ENCODE assay signal across 10 mouse cellular contexts in the genomic region with DNA sequence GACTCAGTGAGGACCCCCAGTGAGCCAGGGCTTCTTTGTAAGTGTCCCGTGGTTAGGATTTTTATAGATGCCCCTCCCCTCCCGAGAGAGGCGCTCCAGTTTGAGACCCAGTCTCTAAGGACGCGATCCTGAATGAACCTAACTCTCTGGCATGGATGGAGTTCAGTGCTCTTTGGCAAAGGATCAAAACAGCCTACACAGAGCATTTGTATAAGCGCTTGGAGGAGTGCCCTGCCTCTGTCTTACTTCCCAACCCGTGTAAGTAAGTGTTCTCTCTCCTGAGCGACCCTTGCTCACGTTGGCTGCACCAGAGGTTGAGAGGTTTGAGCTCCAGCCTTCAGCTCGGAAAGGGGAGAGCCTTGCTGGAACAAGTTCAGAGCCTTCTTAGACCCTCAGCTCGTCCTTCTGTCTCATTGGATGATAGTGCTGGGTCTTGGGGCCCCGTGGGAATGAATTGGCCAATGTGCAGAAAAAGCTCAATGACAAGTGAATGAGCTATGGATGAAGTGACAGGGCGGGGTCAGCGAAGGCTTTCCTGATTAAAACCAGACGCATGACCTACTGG. TPM values are rescaled to one million over a fixed set of nuclear protein-coding genes. Genes with fewer than 3 reads are reported as not detected.
A peak's percentile ranks its signal among the peaks of the same experiment; 100 is the strongest.
DNase-seq lines count a peak whose midpoint lies in the region; ATAC-seq and TF ChIP-seq lines count a peak whose summit lies in the region.
"Had no signal": no experiment of that assay in that cellular context is flagged by ENCODE, and none has a peak within 500 bp of the region (broad histone marks: within the 10 kb centered on the region; RNA-seq: fewer than 3 reads in every experiment).

No protein-coding gene starts in this region.

- H3K36me3 ChIP-seq in midbrain, postnatal 0 days (ENCODE audit: insufficient read depth, low read length) = no peaks in the 10 kb centered on the region
- no peaks in the 10 kb centered on the region for H3K36me3 ChIP-seq in midbrain, embryonic 16.5 days (ENCODE audit: control insufficient read depth, insufficient read depth, low read length)
- no peaks in the 10 kb centered on the region for H3K36me3 ChIP-seq in kidney, postnatal 0 days (ENCODE audit: insufficient read depth, low read length)
- H3K36me3 ChIP-seq in stomach, embryonic 15.5 days = no peaks in the 10 kb centered on the region
- H3K36me3 ChIP-seq in forebrain, embryonic 15.5 days = no peaks in the 10 kb centered on the region
- H3K36me3 ChIP-seq: forebrain, embryonic 12.5 days had no signal

- no peaks in the 10 kb centered on the region for H3K9me3 ChIP-seq in midbrain, postnatal 0 days (ENCODE audit: low read length)
- H3K9me3 ChIP-seq in midbrain, embryonic 16.5 days (replicated peaks; ENCODE audit: control insufficient read depth, low read length, poor library complexity, severe bottlenecking) = no peaks in the 10 kb centered on the region; the same call in 1 of the 2 replicates
- H3K9me3 ChIP-seq in kidney, postnatal 0 days (replicated peaks; ENCODE audit: low read length) = no peaks in the 10 kb centered on the region; the same call in 1 of the 2 replicates
- no peaks in the 10 kb centered on the region for H3K9me3 ChIP-seq in stomach, embryonic 15.5 days
- no peaks in the 10 kb centered on the region for H3K9me3 ChIP-seq in forebrain, embryonic 15.5 days
- H3K9me3 ChIP-seq: forebrain, embryonic 12.5 days; liver, embryonic 13.5 days had no signal

- ATAC-seq in midbrain, postnatal 0 days (ENCODE audit: low FRiP score) = no peak
- no peak; the same call in 1 of the 2 replicates for ATAC-seq in midbrain, embryonic 16.5 days
- ATAC-seq in kidney, postnatal 0 days (replicated peaks; ENCODE audit: low FRiP score, low read depth) = no peak
- peak; percentile 39; the same call in 1 of the 2 replicates for ATAC-seq in stomach, embryonic 15.5 days (ENCODE audit: insufficient read depth, low FRiP score, low read depth)
- no peak for ATAC-seq in forebrain, embryonic 15.5 days (replicated peaks)

- TF ChIP-seq CTCF in midbrain, postnatal 0 days (IDR thresholded peaks at IDR 0.05) = no peak
- TF ChIP-seq CTCF in kidney, postnatal 0 days (IDR thresholded peaks at IDR 0.05; ENCODE audit: low read depth) = no peak

- H3K4me2 ChIP-seq in midbrain, postnatal 0 days (ENCODE audit: low read depth, low read length, poor library complexity, severe bottlenecking) = no peak overlapping the region
- no peak overlapping the region for H3K4me2 ChIP-seq in midbrain, embryonic 16.5 days (ENCODE audit: low read length)
- H3K4me2 ChIP-seq in kidney, postnatal 0 days (ENCODE audit: low read length) = no peak overlapping the region
- no peak overlapping the region for H3K4me2 ChIP-seq in stomach, embryonic 15.5 days
- H3K4me2 ChIP-seq in forebrain, embryonic 15.5 days (replicated peaks) = no peak overlapping the region
- H3K4me2 ChIP-seq: forebrain, embryonic 12.5 days; liver, embryonic 13.5 days had no signal

- WGBS in midbrain, postnatal 0 days = 76% methylated on average over 15 of the region's 15 CpGs
- 78% methylated on average over 15 of the region's 15 CpGs for WGBS in midbrain, embryonic 16.5 days
- 68% methylated on average over 15 of the region's 15 CpGs for WGBS in kidney, postnatal 0 days
- WGBS in stomach, embryonic 15.5 days = 78% methylated on average over 15 of the region's 15 CpGs
- 67% methylated on average over 15 of the region's 15 CpGs for WGBS in forebrain, embryonic 15.5 days

- no peaks in the 10 kb centered on the region for H3K27me3 ChIP-seq in midbrain, postnatal 0 days (ENCODE audit: insufficient read depth, low read length)
- H3K27me3 ChIP-seq in midbrain, embryonic 16.5 days (ENCODE audit: control insufficient read depth, insufficient read depth, low read depth, low read length) = no peaks in the 10 kb centered on the region
- H3K27me3 ChIP-seq in kidney, postnatal 0 days (ENCODE audit: insufficient read depth, low read length) = no peaks in the 10 kb centered on the region
- no peaks in the 10 kb centered on the region for H3K27me3 ChIP-seq in stomach, embryonic 15.5 days (replicated peaks)
- H3K27me3 ChIP-seq in forebrain, embryonic 15.5 days = no peaks in the 10 kb centered on the region
- H3K27me3 ChIP-seq: forebrain, embryonic 12.5 days; liver, embryonic 13.5 days had no signal

- H3K4me1 ChIP-seq in midbrain, postnatal 0 days (ENCODE audit: insufficient read depth, low read length) = no peaks in the 10 kb centered on the region
- H3K4me1 ChIP-seq in midbrain, embryonic 16.5 days (ENCODE audit: control insufficient read depth, insufficient read depth, low read length) = no peaks in the 10 kb centered on the region
- no peaks in the 10 kb centered on the region for H3K4me1 ChIP-seq in kidney, postnatal 0 days (replicated peaks; ENCODE audit: insufficient read depth, low read length)
- no peaks in the 10 kb centered on the region for H3K4me1 ChIP-seq in stomach, embryonic 15.5 days
- no peaks in the 10 kb centered on the region for H3K4me1 ChIP-seq in forebrain, embryonic 15.5 days
- H3K4me1 ChIP-seq: forebrain, embryonic 12.5 days had no signal

- H3K27ac ChIP-seq in midbrain, postnatal 0 days (ENCODE audit: low read depth, low read length) = no peak overlapping the region
- no peak overlapping the region for H3K27ac ChIP-seq in midbrain, embryonic 16.5 days (ENCODE audit: low read length)
- no peak overlapping the region for H3K27ac ChIP-seq in kidney, postnatal 0 days
- no peak overlapping the region for H3K27ac ChIP-seq in stomach, embryonic 15.5 days
- H3K27ac ChIP-seq in forebrain, embryonic 15.5 days (replicated peaks) = no peak overlapping the region
- H3K27ac ChIP-seq: forebrain, embryonic 12.5 days had no signal

- H3K4me3 ChIP-seq in midbrain, postnatal 0 days (ENCODE audit: low read depth, low read length) = no peak overlapping the region
- no peak overlapping the region for H3K4me3 ChIP-seq in midbrain, embryonic 16.5 days (ENCODE audit: low read depth, low read length)
- H3K4me3 ChIP-seq in kidney, postnatal 0 days (replicated peaks; ENCODE audit: low read depth, low read length) = no peak overlapping the region
- no peak overlapping the region for H3K4me3 ChIP-seq in stomach, embryonic 15.5 days (replicated peaks)
- H3K4me3 ChIP-seq in forebrain, embryonic 15.5 days = no peak overlapping the region
- H3K4me3 ChIP-seq: forebrain, embryonic 12.5 days; liver, embryonic 13.5 days had no signal

- DNase-seq in midbrain, postnatal 0 days (ENCODE audit: low spot score) = peak; percentile 46
- DNase-seq in gastrocnemius, postnatal 10 days = peak; percentile 46
- peak; percentile 68 for DNase-seq in kidney, postnatal 0 days (ENCODE audit: low spot score)
- no peak for DNase-seq in thymus, postnatal 10 days (ENCODE audit: low spot score in 2 of 2)
- DNase-seq: liver, embryonic 13.5 days; right cerebral cortex, adult 18-20 months had no signal

- no peak overlapping the region for H3K9ac ChIP-seq in midbrain, postnatal 0 days (replicated peaks; ENCODE audit: low read length, poor library complexity, severe bottlenecking)
- H3K9ac ChIP-seq in midbrain, embryonic 16.5 days (ENCODE audit: low read depth, low read length) = no peak overlapping the region
- no peak overlapping the region for H3K9ac ChIP-seq in kidney, postnatal 0 days (ENCODE audit: low read depth, low read length)
- H3K9ac ChIP-seq in stomach, embryonic 15.5 days = no peak overlapping the region
- no peak overlapping the region for H3K9ac ChIP-seq in forebrain, embryonic 15.5 days (replicated peaks)
- H3K9ac ChIP-seq: forebrain, embryonic 12.5 days; liver, embryonic 13.5 days had no signal

RNA-seq across cellular contexts. Expression of gene Taok3, which starts 33.7 kb away (rescaled TPM):
- 30.1 and 35.5 TPM in 2 replicates for total RNA-seq in midbrain, postnatal 0 days (2014; rRNA removed)
- polyA plus RNA-seq in midbrain, postnatal 0 days (2015; fragmentation: Nextera tagmentation; extraction: Ambion mirVana) = 61.9 and 65.1 TPM in 2 replicates
- 67.1 and 69.2 TPM in 2 replicates for polyA plus RNA-seq in midbrain, embryonic 16.5 days (2015; fragmentation: Nextera tagmentation; extraction: Ambion mirVana)
- 10 to 100 TPM in 1 of 2 experiments, 1 to 10 TPM in 1; 6.1 to 11.1 TPM for total RNA-seq in gastrocnemius, postnatal 10 days (2021)
- 16.1 and 19.8 TPM in 2 replicates for polyA plus RNA-seq in kidney, postnatal 0 days (2015; fragmentation: Nextera tagmentation; extraction: Ambion mirVana)
- polyA plus RNA-seq in stomach, embryonic 15.5 days (2015; fragmentation: Nextera tagmentation; extraction: Ambion mirVana) = 32.1 and 36.9 TPM in 2 replicates
- polyA plus RNA-seq in forebrain, embryonic 15.5 days (2015; fragmentation: Nextera tagmentation; extraction: Ambion mirVana) = 45.3 and 51.7 TPM in 2 replicates

RNA-seq across cellular contexts. Expression of gene Suds3, which starts 37.7 kb away (rescaled TPM):
- 91.5 and 95.0 TPM in 2 replicates for total RNA-seq in midbrain, postnatal 0 days (2014; rRNA removed)
- polyA plus RNA-seq in midbrain, postnatal 0 days (2015; fragmentation: Nextera tagmentation; extraction: Ambion mirVana) = 63.9 and 70.9 TPM in 2 replicates
- 82.3 and 83.6 TPM in 2 replicates for polyA plus RNA-seq in midbrain, embryonic 16.5 days (2015; fragmentation: Nextera tagmentation; extraction: Ambion mirVana)
- total RNA-seq in gastrocnemius, postnatal 10 days (2021) = 10 to 100 TPM; 49.3 to 53.5 TPM
- 69.3 and 69.5 TPM in 2 replicates for polyA plus RNA-seq in kidney, postnatal 0 days (2015; fragmentation: Nextera tagmentation; extraction: Ambion mirVana)
- 74.5 and 79.0 TPM in 2 replicates for polyA plus RNA-seq in stomach, embryonic 15.5 days (2015; fragmentation: Nextera tagmentation; extraction: Ambion mirVana)
- 94.0 and 99.1 TPM in 2 replicates for polyA plus RNA-seq in forebrain, embryonic 15.5 days (2015; fragmentation: Nextera tagmentation; extraction: Ambion mirVana)

Comparison
In these comparisons a context has a peak if more than half of its experiments do, and no peak if none do; other contexts are left out.
1. DNase-seq: peak in midbrain, postnatal 0 days (single experiment), gastrocnemius, postnatal 10 days (single experiment) and kidney, postnatal 0 days (single experiment); none in thymus, postnatal 10 days (0 of 2).